In genomic region chr19:41442608-41442969, GRCm38 (mm10) we compare ENCODE assay signal across 8 mouse cellular contexts. TPM values are rescaled to one million over a fixed set of nuclear protein-coding genes. Genes with fewer than 3 reads are reported as not detected.
DNase-seq lines count a peak whose midpoint lies in the region; ATAC-seq and TF ChIP-seq lines count a peak whose summit lies in the region.

No protein-coding gene starts in this region.

- no peak for TF ChIP-seq EP300 in MEL (IDR thresholded peaks at IDR 0.05; ENCODE audit: low read depth in 1 of 2, low read length in 2 of 2)

- peak; percentile 82 for TF ChIP-seq RAD21 in MEL (IDR thresholded peaks at IDR 0.05; ENCODE audit: low read depth, low read length)

- H3K4me2 ChIP-seq in intestine, embryonic 16.5 days (ENCODE audit: low read depth, low read length), result peak overlapping the region; percentile 32
- peak overlapping the region; percentile 32 for H3K4me2 ChIP-seq in liver, embryonic 16.5 days (ENCODE audit: low read depth, low read length)

- H3K4me1 ChIP-seq in MEL (ENCODE audit: control insufficient read depth in 1 of 2, insufficient read depth in 2 of 2, low read length in 2 of 2), result peaks cover 5 to 18% of the 10 kb centered on the region in 2 experiments; a peak in 3 of 4 replicates
- peaks cover 7% of the 10 kb centered on the region; the same call in 1 of the 2 replicates for H3K4me1 ChIP-seq in intestine, embryonic 16.5 days (ENCODE audit: control insufficient read depth, insufficient read depth, low read length)
- peaks cover 14% of the 10 kb centered on the region for H3K4me1 ChIP-seq in liver, embryonic 16.5 days (ENCODE audit: control insufficient read depth, low read depth, low read length)

- peak; percentile 97 to 100 (median 99) for TF ChIP-seq CTCF in MEL (IDR thresholded peaks at IDR 0.05 in 2 of 3, conservative IDR thresholded peaks at IDR 0.05 in 1 of 3; ENCODE audit: control insufficient read depth in 1 of 3, insufficient read depth in 1 of 3, low read depth in 2 of 3, low read length in 3 of 3, poor library complexity in 1 of 3, severe bottlenecking in 1 of 3)

- no peak overlapping the region for H3K27ac ChIP-seq in MEL (ENCODE audit: control insufficient read depth, low read depth, low read length)
- H3K27ac ChIP-seq in intestine, embryonic 16.5 days (ENCODE audit: low read length), result no peak overlapping the region
- H3K27ac ChIP-seq in liver, embryonic 16.5 days (ENCODE audit: low read length), result no peak overlapping the region

- TF ChIP-seq POLR2A in MEL (IDR thresholded peaks at IDR 0.05; ENCODE audit: control insufficient read depth in 1 of 2, insufficient read depth in 1 of 2, low read depth in 1 of 2, low read length in 2 of 2, poor library complexity in 1 of 2), result no peak

- peak overlapping the region; percentile 21 to 33 for H3K4me3 ChIP-seq in MEL (ENCODE audit: control insufficient read depth in 1 of 2, insufficient read depth in 1 of 2, low read depth in 2 of 2, low read length in 2 of 2)
- peak overlapping the region; percentile 34 for H3K4me3 ChIP-seq in intestine, embryonic 16.5 days (ENCODE audit: low read length)
- peak overlapping the region; percentile 29 for H3K4me3 ChIP-seq in liver, embryonic 16.5 days (ENCODE audit: low read depth, low read length)

- no peaks in the 10 kb centered on the region; the same call in 1 of the 2 replicates for H3K79me2 ChIP-seq in MEL (ENCODE audit: control insufficient read depth, insufficient read depth, low read length, poor library complexity)

- H3K36me3 ChIP-seq in MEL (ENCODE audit: control insufficient read depth in 1 of 2, insufficient read depth in 2 of 2, low read length in 2 of 2), result peaks cover 0 to 18% of the 10 kb centered on the region in 2 experiments; a peak in 2 of 4 replicates
- H3K36me3 ChIP-seq in intestine, embryonic 16.5 days (ENCODE audit: control insufficient read depth, insufficient read depth, low read length), result no peaks in the 10 kb centered on the region
- H3K36me3 ChIP-seq in liver, embryonic 16.5 days (ENCODE audit: control insufficient read depth, insufficient read depth), result no peaks in the 10 kb centered on the region

- WGBS in intestine, embryonic 16.5 days, result 34% methylated on average over 6 of the region's 6 CpGs
- WGBS in liver, embryonic 16.5 days (ENCODE audit: insufficient replicate concordance), result 8% methylated on average over 6 of the region's 6 CpGs

- H3K9ac ChIP-seq in MEL (ENCODE audit: control insufficient read depth, low read depth, low read length, poor library complexity, severe bottlenecking), result no peak overlapping the region
- H3K9ac ChIP-seq in intestine, embryonic 16.5 days (ENCODE audit: low read depth, low read length), result no peak overlapping the region
- H3K9ac ChIP-seq in liver, embryonic 16.5 days (ENCODE audit: low read depth, low read length), result no peak overlapping the region

- ATAC-seq in granulocyte monocyte progenitor cell, adult 5-6 weeks (replicated peaks; ENCODE audit: poor library complexity, severe bottlenecking), result peak; percentile 53
- no peak for ATAC-seq in intestine, embryonic 16.5 days
- ATAC-seq in liver, embryonic 16.5 days (ENCODE audit: low read depth), result 0 out of 2 replicates have a peak, but pooled peaks have one; percentile 21

- no peaks in the 10 kb centered on the region for H3K9me3 ChIP-seq in MEL (replicated peaks; ENCODE audit: insufficient read depth, low read length)
- no peaks in the 10 kb centered on the region for H3K9me3 ChIP-seq in intestine, embryonic 16.5 days (ENCODE audit: control insufficient read depth, low read length)
- no peaks in the 10 kb centered on the region for H3K9me3 ChIP-seq in liver, embryonic 16.5 days (replicated peaks; ENCODE audit: control insufficient read depth, low read length)

- peak; percentile 84 for DNase-seq in 3T3-L1 (ENCODE audit: low read depth, low spot score)
- peak; percentile 88 for DNase-seq in MEL (ENCODE audit: low read depth, low spot score)
- DNase-seq in cerebellum, postnatal 36 days, result peak; percentile 47 to 51
- peak; percentile 63 for DNase-seq in neural tube, embryonic 10.5 days (ENCODE audit: extremely low spot score, low spot score)
- DNase-seq in thymus, postnatal 0 days (ENCODE audit: low spot score), result peak; percentile 76

- H3K27me3 ChIP-seq in MEL (ENCODE audit: control insufficient read depth in 1 of 2, insufficient read depth in 2 of 2, low read length in 2 of 2), result no peaks in the 10 kb centered on the region; a peak in 2 of 4 replicates
- H3K27me3 ChIP-seq in intestine, embryonic 16.5 days (replicated peaks; ENCODE audit: control insufficient read depth, insufficient read depth, low read length), result 0 out of 2 replicates have a peak, but pooled peaks cover 3% of the 10 kb centered on the region
- H3K27me3 ChIP-seq in liver, embryonic 16.5 days (ENCODE audit: control insufficient read depth, insufficient read depth, low read depth, low read length), result no peaks in the 10 kb centered on the region; the same call in 1 of the 2 replicates

TF ChIP-seq in MEL, 35 proteins besides CTCF, POLR2A, EP300 and RAD21:
- TF ChIP-seq MYC (IDR thresholded peaks at IDR 0.05; ENCODE audit: low read depth, low read length), result no peak
- no peak for TF ChIP-seq GABPA (IDR thresholded peaks at IDR 0.05; ENCODE audit: low read depth, low read length)
- TF ChIP-seq HCFC1 (IDR thresholded peaks at IDR 0.05; ENCODE audit: low read depth, low read length), result 0 out of 2 replicates have a peak, but pooled peaks have one; percentile 39
- no peak for TF ChIP-seq CHD2 (IDR thresholded peaks at IDR 0.05; ENCODE audit: low read length)
- no peak for TF ChIP-seq USF1 (IDR thresholded peaks at IDR 0.05; ENCODE audit: low read depth, low read length)
- TF ChIP-seq USF2 (IDR thresholded peaks at IDR 0.05; ENCODE audit: borderline replicate concordance in 1 of 2, insufficient read depth in 1 of 2, low read depth in 1 of 2, low read length in 2 of 2), result no peak
- TF ChIP-seq ZNF384 (IDR thresholded peaks at IDR 0.05; ENCODE audit: low read depth, low read length), result no peak
- TF ChIP-seq BHLHE40 (IDR thresholded peaks at IDR 0.05; ENCODE audit: borderline replicate concordance, low read depth, low read length), result no peak
- TF ChIP-seq ELF1 (IDR thresholded peaks at IDR 0.05; ENCODE audit: low read depth, low read length), result 0 out of 2 replicates have a peak, but pooled peaks have one; percentile 8
- TF ChIP-seq TCF12 (IDR thresholded peaks at IDR 0.05; ENCODE audit: low read depth, low read length), result no peak
- no peak for TF ChIP-seq CHD1 (IDR thresholded peaks at IDR 0.05; ENCODE audit: low read depth, low read length)
- TF ChIP-seq SMC3 (IDR thresholded peaks at IDR 0.05; ENCODE audit: low read depth, low read length), result peak; percentile 79
- TF ChIP-seq JUND (IDR thresholded peaks at IDR 0.05; ENCODE audit: low read depth, low read length), result no peak
- TF ChIP-seq NRF1 (IDR thresholded peaks at IDR 0.05; ENCODE audit: insufficient read depth, low read depth, low read length, poor library complexity, severe bottlenecking), result no peak
- no peak for TF ChIP-seq MAX (IDR thresholded peaks at IDR 0.05; ENCODE audit: low read length)
- no peak for TF ChIP-seq GATA1 (IDR thresholded peaks at IDR 0.05; ENCODE audit: low read depth, low read length)
- no peak for TF ChIP-seq MAFK (IDR thresholded peaks at IDR 0.05; ENCODE audit: borderline replicate concordance, low read depth, low read length)
- peak; percentile 66 for TF ChIP-seq ZC3H11A (IDR thresholded peaks at IDR 0.05; ENCODE audit: low read depth, low read length)
- TF ChIP-seq TBP (IDR thresholded peaks at IDR 0.05; ENCODE audit: low read depth, low read length), result 0 out of 2 replicates have a peak, but pooled peaks have one; percentile 37
- TF ChIP-seq UBTF (IDR thresholded peaks at IDR 0.05; ENCODE audit: borderline replicate concordance, insufficient read depth, low read depth, low read length), result no peak
- no peak for TF ChIP-seq POLR2AphosphoS2 (IDR thresholded peaks at IDR 0.05; ENCODE audit: low read length)

RNA-seq across cellular contexts. Expression of gene Lcor, which starts 39.8 kb away (rescaled TPM):
- 8.7 and 9.1 TPM in 2 replicates for total RNA-seq in MEL (2012; rRNA removed)
- polyA plus RNA-seq in MEL (2012; ENCODE audit: insufficient read depth in 1 of 2, insufficient read length in 2 of 2, low read depth in 1 of 2, low replicate concordance in 2 of 2, missing spikeins in 1 of 2), result 1 to 10 TPM in 1 of 2 experiments, not detected in 1; 8.1 TPM
- 16.4 and 18.7 TPM in 2 replicates for total RNA-seq in granulocyte monocyte progenitor cell, adult 5-6 weeks (2014; fragmentation: Nextera tagmentation)
- total RNA-seq in granulocyte monocyte progenitor cell, adult 5-6 weeks (2017), result 10.5 and 12.9 TPM in 2 replicates
- polyA plus RNA-seq in intestine, embryonic 16.5 days (2015; fragmentation: Nextera tagmentation; extraction: Ambion mirVana), result 19.0 and 20.8 TPM in 2 replicates
- 6.3 and 6.9 TPM in 2 replicates for polyA plus RNA-seq in liver, embryonic 16.5 days (2015; fragmentation: Nextera tagmentation; extraction: Ambion mirVana)
- polyA plus RNA-seq in thymus, postnatal 0 days (2015; fragmentation: Nextera tagmentation; extraction: Ambion mirVana), result 9.9 and 13.0 TPM in 2 replicates

RNA-seq across cellular contexts. Expression of gene Pik3ap1, which starts 57.7 kb away (rescaled TPM):
- total RNA-seq in MEL (2012; rRNA removed), result 0.12 and 0.13 TPM in 2 replicates
- polyA plus RNA-seq in MEL (2012; ENCODE audit: insufficient read depth in 1 of 2, insufficient read length in 2 of 2, low read depth in 1 of 2, low replicate concordance in 2 of 2, missing spikeins in 1 of 2), result under 1 TPM in 1 of 2 experiments, not detected in 1; 0.40 TPM
- 23.3 and 24.6 TPM in 2 replicates for total RNA-seq in granulocyte monocyte progenitor cell, adult 5-6 weeks (2014; fragmentation: Nextera tagmentation)
- total RNA-seq in granulocyte monocyte progenitor cell, adult 5-6 weeks (2017), result 23.5 and 26.8 TPM in 2 replicates
- 5.7 and 5.9 TPM in 2 replicates for polyA plus RNA-seq in intestine, embryonic 16.5 days (2015; fragmentation: Nextera tagmentation; extraction: Ambion mirVana)
- 14.9 and 17.9 TPM in 2 replicates for polyA plus RNA-seq in liver, embryonic 16.5 days (2015; fragmentation: Nextera tagmentation; extraction: Ambion mirVana)
- polyA plus RNA-seq in thymus, postnatal 0 days (2015; fragmentation: Nextera tagmentation; extraction: Ambion mirVana), result 3.3 and 3.6 TPM in 2 replicates
